Mouse (Mus musculus) neural tube, embryonic 14.5 days (tissue): ENCODE measurements around the gene Fndc3b. TPM values are rescaled to one million over a fixed set of nuclear protein-coding genes. Genes with fewer than 3 reads are reported as not detected.

Experiments
- ATAC-seq: fragments of 200-750 bp; cut with Nextera tagmentation; 2 replicates; pipeline ENCODE4 v1.8.0; 2017; ENCODE audit warnings: low read depth, mild to moderate bottlenecking, moderate TSS enrichment, moderate library complexity
- H3K27ac ChIP-seq: fragments of 300-500 bp; sonication (generic); 2 replicates; pipeline ENCODE4 v1.5.1; 2014; ENCODE audit warnings: low read depth, mild to moderate bottlenecking, control low read depth, low read length, moderate library complexity, mixed read lengths
- H3K27me3 ChIP-seq: fragments of 300-500 bp; sonication (generic); 2 replicates; pipeline ENCODE4 v1.6.1; 2014; ENCODE audit warnings: low read length; ENCODE audit not compliant: control insufficient read depth, insufficient read depth
- H3K36me3 ChIP-seq: fragments of 300-500 bp; sonication (generic); 2 replicates; pipeline ENCODE4 v1.6.1; 2014; ENCODE audit warnings: low read length, mixed read lengths; ENCODE audit not compliant: control insufficient read depth, insufficient read depth
- H3K4me1 ChIP-seq: fragments of 300-500 bp; sonication (generic); 2 replicates; pipeline ENCODE4 v1.6.1; 2014; ENCODE audit warnings: low read length; ENCODE audit not compliant: control insufficient read depth, insufficient read depth
- H3K4me2 ChIP-seq: fragments of 300-500 bp; sonication (generic); 2 replicates; pipeline ENCODE4 v1.6.1; 2014; ENCODE audit warnings: mild to moderate bottlenecking, low read depth, low read length, control low read depth
- H3K4me3 ChIP-seq: fragments of 300-500 bp; sonication (generic); 2 replicates; pipeline ENCODE4 v1.5.1; 2014; ENCODE audit warnings: low read depth, low read length, control low read depth, mixed read lengths
- H3K9ac ChIP-seq: fragments of 300-500 bp; sonication (generic); replicated peaks from 2 replicates; pipeline ENCODE4 v1.6.1; 2014; ENCODE audit warnings: low read depth, mild to moderate bottlenecking, control low read depth, low read length, mixed read lengths
- H3K9me3 ChIP-seq: fragments of 300-500 bp; sonication (generic); 2 replicates; pipeline ENCODE4 v1.6.1; 2016; ENCODE audit warnings: low read length; ENCODE audit not compliant: control insufficient read depth
- WGBS: fragments of 180-500 bp; shearing (Covaris S2); extraction: QIAGEN DNeasy Blood & Tissue Kit; methylation state at CpG from one replicate; pipeline ENCODE4 v1.1.7; 2014; 5-methylcytosine and 5-hydroxymethylcytosine counted together
- polyA plus RNA-seq: library from polyadenylated mRNA; unstranded; fragments of >200 nt; fragmentation: Nextera tagmentation; extraction: Ambion mirVana; gene quantifications from 2 replicates; pipeline ENCODE4 v1.2.1, GENCODE M21; 2014

The Fndc3b gene
- polyA plus RNA-seq, 1 experiment from 2014 or later = 8.8 TPM

- H3K9ac ChIP-seq = no peak overlapping the region
- H3K36me3 ChIP-seq = no peaks in the 10 kb centered on the region
- no peak overlapping the region for H3K4me2 ChIP-seq
- H3K27me3 ChIP-seq = no peaks in the 10 kb centered on the region
- 93% methylated on average over 6 of the region's 6 CpGs for WGBS
- H3K27ac ChIP-seq = no peak overlapping the region
- H3K9me3 ChIP-seq = no peaks in the 10 kb centered on the region
- ATAC-seq = no peak
- peaks cover 10% of the 10 kb centered on the region; the same call in 1 of the 2 replicates for H3K4me1 ChIP-seq
- H3K4me3 ChIP-seq = no peak overlapping the region
Observed at GRCm38 (mm10) chr3:27642381-27642780, 68.7 kb downstream of the Fndc3b start.

- no peaks in the 10 kb centered on the region for H3K9me3 ChIP-seq
- H3K36me3 ChIP-seq = no peaks in the 10 kb centered on the region
- WGBS = 90% methylated on average over 4 of the region's 4 CpGs
- H3K4me2 ChIP-seq = no peak overlapping the region
- no peak for ATAC-seq
- no peaks in the 10 kb centered on the region for H3K27me3 ChIP-seq
- no peak overlapping the region for H3K27ac ChIP-seq
- H3K9ac ChIP-seq = no peak overlapping the region
- no peak overlapping the region for H3K4me3 ChIP-seq
- 0 out of 2 replicates have a peak, but pooled peaks cover 5% of the 10 kb centered on the region for H3K4me1 ChIP-seq
Observed at GRCm38 (mm10) chr3:27639701-27640100, 71.4 kb downstream of the Fndc3b start.

- no peak for ATAC-seq
- 80% methylated on average over 6 of the region's 6 CpGs for WGBS
Observed at GRCm38 (mm10) chr3:27637046-27637661, 74.0 kb downstream of the Fndc3b start.

GRCm38 (mm10) chr3:27635776-27636175 lies 75.3 kb downstream of the Fndc3b start:
- H3K9ac ChIP-seq = no peak overlapping the region
- no peaks in the 10 kb centered on the region for H3K9me3 ChIP-seq
- H3K4me2 ChIP-seq = no peak overlapping the region
- H3K27ac ChIP-seq = no peak overlapping the region
- H3K4me1 ChIP-seq = 0 out of 2 replicates have a peak, but pooled peaks cover 3% of the 10 kb centered on the region
- H3K36me3 ChIP-seq = no peaks in the 10 kb centered on the region
- 33% methylated on average over 3 of the region's 3 CpGs for WGBS
- no peak overlapping the region for H3K4me3 ChIP-seq
- no peak for ATAC-seq
- no peaks in the 10 kb centered on the region for H3K27me3 ChIP-seq

More at GRCm38 (mm10) chr3:27637046-27637661, 74.0 kb downstream of the Fndc3b start:
- H3K4me3 ChIP-seq = no peak overlapping the region
- H3K9ac ChIP-seq = no peak overlapping the region
- no peaks in the 10 kb centered on the region for H3K27me3 ChIP-seq
- H3K36me3 ChIP-seq = no peaks in the 10 kb centered on the region
- H3K4me1 ChIP-seq = 0 out of 2 replicates have a peak, but pooled peaks cover 5% of the 10 kb centered on the region
- no peak overlapping the region for H3K4me2 ChIP-seq
- H3K27ac ChIP-seq = no peak overlapping the region
- no peaks in the 10 kb centered on the region for H3K9me3 ChIP-seq

- no peak for ATAC-seq
- Histone ChIP-seq H3K36me3 (no peaks in the 10 kb centered on the region), H3K4me3 (no peak overlapping the region), H3K4me2 (no peak overlapping the region), H3K27me3 (no peaks in the 10 kb centered on the region), H3K9ac (no peak overlapping the region), H3K27ac (no peak overlapping the region), H3K4me1 (0 out of 2 replicates have a peak, but pooled peaks cover 3% of the 10 kb centered on the region), H3K9me3 (no peaks in the 10 kb centered on the region)
- WGBS = 96% methylated on average over 1 of the region's 1 CpGs
Observed at GRCm38 (mm10) chr3:27632880-27633279, 78.2 kb downstream of the Fndc3b start.

- ATAC-seq = peak; percentile 78; the same call in 1 of the 2 replicates
- Histone ChIP-seq H3K4me1 (0 out of 2 replicates have a peak, but pooled peaks cover 3% of the 10 kb centered on the region), H3K4me2 (no peak overlapping the region), H3K36me3 (no peaks in the 10 kb centered on the region), H3K27me3 (no peaks in the 10 kb centered on the region), H3K27ac (no peak overlapping the region), H3K4me3 (no peak overlapping the region), H3K9ac (no peak overlapping the region), H3K9me3 (no peaks in the 10 kb centered on the region)
- WGBS = 73% methylated on average over 7 of the region's 7 CpGs
Observed at GRCm38 (mm10) chr3:27631112-27631511, 80.0 kb downstream of the Fndc3b start.

- Histone ChIP-seq H3K9me3 (no peaks in the 10 kb centered on the region), H3K4me1 (0 out of 2 replicates have a peak, but pooled peaks cover 6% of the 10 kb centered on the region)
- ATAC-seq = no peak
Observed at GRCm38 (mm10) chr3:27629716-27630115, 81.4 kb downstream of the Fndc3b start.

GRCm38 (mm10) chr3:27626301-27626700 lies 84.8 kb downstream of the Fndc3b start:
- WGBS = 85% methylated on average over 8 of the region's 8 CpGs
- H3K36me3 ChIP-seq = no peaks in the 10 kb centered on the region
- H3K9ac ChIP-seq = no peak overlapping the region
- no peak overlapping the region for H3K27ac ChIP-seq
- no peak overlapping the region for H3K4me3 ChIP-seq
- no peak overlapping the region for H3K4me2 ChIP-seq
- ATAC-seq = no peak
- H3K4me1 ChIP-seq = 0 out of 2 replicates have a peak, but pooled peaks cover 9% of the 10 kb centered on the region
- no peaks in the 10 kb centered on the region for H3K27me3 ChIP-seq
- no peaks in the 10 kb centered on the region for H3K9me3 ChIP-seq

More at GRCm38 (mm10) chr3:27629716-27630115, 81.4 kb downstream of the Fndc3b start:
- Histone ChIP-seq H3K27ac (no peak overlapping the region), H3K4me2 (no peak overlapping the region), H3K36me3 (no peaks in the 10 kb centered on the region), H3K4me3 (no peak overlapping the region), H3K27me3 (no peaks in the 10 kb centered on the region), H3K9ac (no peak overlapping the region)
- 97% methylated on average over 5 of the region's 5 CpGs for WGBS

- Histone ChIP-seq H3K36me3 (no peaks in the 10 kb centered on the region), H3K27me3 (no peaks in the 10 kb centered on the region), H3K9me3 (no peaks in the 10 kb centered on the region), H3K4me3 (no peak overlapping the region), H3K4me1 (0 out of 2 replicates have a peak, but pooled peaks cover 6% of the 10 kb centered on the region), H3K4me2 (no peak overlapping the region), H3K27ac (no peak overlapping the region), H3K9ac (no peak overlapping the region)
- WGBS = 88% methylated on average over 8 of the region's 8 CpGs
- ATAC-seq = no peak
Observed at GRCm38 (mm10) chr3:27625592-27625985, 85.5 kb downstream of the Fndc3b start.
